ENCODE assay signal across 10 mouse cellular contexts in the genomic region with DNA sequence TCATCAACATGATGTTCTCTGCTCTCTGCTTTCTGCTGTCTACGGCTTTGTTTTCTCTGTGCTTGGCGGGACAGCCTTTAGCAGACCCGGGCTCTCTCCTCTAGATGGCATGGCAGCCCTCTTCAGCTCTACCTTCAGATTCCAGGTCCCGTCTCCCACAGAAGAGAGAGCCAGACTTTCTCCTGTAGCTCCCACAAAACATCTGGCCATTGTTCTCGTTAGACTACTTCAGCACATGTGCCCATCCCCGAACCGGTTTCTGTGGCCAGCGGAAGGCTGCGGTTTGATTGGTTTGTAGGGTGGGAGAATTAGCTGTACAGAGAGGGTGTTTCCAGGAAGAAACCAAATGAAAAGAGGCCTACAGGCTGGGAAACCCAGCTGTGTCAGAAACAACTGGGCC. TPM values are rescaled to one million over a fixed set of nuclear protein-coding genes. Genes with fewer than 3 reads are reported as not detected.
A peak's percentile ranks its signal among the peaks of the same experiment; 100 is the strongest.
DNase-seq lines count a peak whose midpoint lies in the region; ATAC-seq and TF ChIP-seq lines count a peak whose summit lies in the region.
"Had no signal": no experiment of that assay in that cellular context is flagged by ENCODE, and none has a peak within 500 bp of the region (broad histone marks: within the 10 kb centered on the region; RNA-seq: fewer than 3 reads in every experiment).

No protein-coding gene starts in this region.

- H3K9me3 ChIP-seq in midbrain, postnatal 0 days (ENCODE audit: low read length): no peaks in the 10 kb centered on the region
- no peaks in the 10 kb centered on the region for H3K9me3 ChIP-seq in midbrain, embryonic 13.5 days
- H3K9me3 ChIP-seq in limb, embryonic 10.5 days (replicated peaks): no peaks in the 10 kb centered on the region
- H3K9me3 ChIP-seq: liver, embryonic 15.5 days had no signal

- H3K36me3 ChIP-seq in midbrain, postnatal 0 days (ENCODE audit: insufficient read depth, low read length): no peaks in the 10 kb centered on the region
- no peaks in the 10 kb centered on the region for H3K36me3 ChIP-seq in midbrain, embryonic 13.5 days
- H3K36me3 ChIP-seq in limb, embryonic 10.5 days: no peaks in the 10 kb centered on the region
- H3K36me3 ChIP-seq: liver, embryonic 15.5 days had no signal

- intact Hi-C loops in gastrocnemius, adult 2 months (cut with DNase I): loop anchor here (5.0 kb wide), 1 partner anchor 67 kb away; no protein-coding TSS in a partner anchor

- no peak overlapping the region for H3K4me3 ChIP-seq in gastrocnemius, adult 2 months
- no peak overlapping the region for H3K4me3 ChIP-seq in midbrain, postnatal 0 days (ENCODE audit: low read depth, low read length)
- H3K4me3 ChIP-seq in midbrain, embryonic 13.5 days (replicated peaks): no peak overlapping the region
- H3K4me3 ChIP-seq in limb, embryonic 10.5 days: no peak overlapping the region
- H3K4me3 ChIP-seq: liver, embryonic 15.5 days had no signal

- peak; percentile 43 for TF ChIP-seq CTCF in gastrocnemius, adult 2 months (IDR thresholded peaks at IDR 0.05)
- TF ChIP-seq CTCF in midbrain, postnatal 0 days (IDR thresholded peaks at IDR 0.05): peak; percentile 47

- ATAC-seq in midbrain, postnatal 0 days (ENCODE audit: low FRiP score): no peak
- ATAC-seq in midbrain, embryonic 13.5 days: no peak

- H3K27me3 ChIP-seq in midbrain, postnatal 0 days (ENCODE audit: insufficient read depth, low read length): no peaks in the 10 kb centered on the region
- H3K27me3 ChIP-seq in midbrain, embryonic 13.5 days: no peaks in the 10 kb centered on the region
- no peaks in the 10 kb centered on the region for H3K27me3 ChIP-seq in limb, embryonic 10.5 days (ENCODE audit: low read depth, poor library complexity, severe bottlenecking)
- H3K27me3 ChIP-seq: liver, embryonic 15.5 days had no signal

- 0 out of 2 replicates have a peak, but pooled peaks cover 3% of the 10 kb centered on the region for H3K4me1 ChIP-seq in midbrain, postnatal 0 days (ENCODE audit: insufficient read depth, low read length)
- peaks cover 22% of the 10 kb centered on the region for H3K4me1 ChIP-seq in midbrain, embryonic 13.5 days (replicated peaks)
- peaks cover 33% of the 10 kb centered on the region for H3K4me1 ChIP-seq in limb, embryonic 10.5 days

- peak overlapping the region; percentile 56 for H3K27ac ChIP-seq in gastrocnemius, adult 2 months
- no peak overlapping the region for H3K27ac ChIP-seq in midbrain, postnatal 0 days (ENCODE audit: low read depth, low read length)
- H3K27ac ChIP-seq in midbrain, embryonic 13.5 days: no peak overlapping the region
- H3K27ac ChIP-seq in limb, embryonic 10.5 days: peak overlapping the region; percentile 71
- H3K27ac ChIP-seq: liver, embryonic 15.5 days had no signal

- peak; percentile 37 for DNase-seq in gastrocnemius, adult 2 months
- DNase-seq in gastrocnemius, adult 8-10 months (ENCODE audit: low spot score in 2 of 2): no peak
- peak; percentile 44 for DNase-seq in midbrain, postnatal 0 days (ENCODE audit: low spot score)
- no peak for DNase-seq in limb, embryonic 10.5 days (ENCODE audit: low spot score)
- DNase-seq in thymus, postnatal 4 days: peak; percentile 38
- no peak for DNase-seq in left cerebral cortex, adult 18-20 months (ENCODE audit: low spot score in 2 of 2)
- no peak for DNase-seq in yolk sac, embryonic 10.5 days (ENCODE audit: low spot score)
- DNase-seq: kidney, postnatal 14 days had no signal

- H3K4me2 ChIP-seq in midbrain, postnatal 0 days (ENCODE audit: low read depth, low read length, poor library complexity, severe bottlenecking): no peak overlapping the region
- no peak overlapping the region for H3K4me2 ChIP-seq in midbrain, embryonic 13.5 days (replicated peaks)
- H3K4me2 ChIP-seq: liver, embryonic 15.5 days had no signal

- H3K9ac ChIP-seq in midbrain, postnatal 0 days (replicated peaks; ENCODE audit: low read length, poor library complexity, severe bottlenecking): no peak overlapping the region
- H3K9ac ChIP-seq in midbrain, embryonic 13.5 days (replicated peaks): no peak overlapping the region
- H3K9ac ChIP-seq: liver, embryonic 15.5 days had no signal

- 71% methylated on average over 9 of the region's 9 CpGs for WGBS in midbrain, postnatal 0 days
- 81% methylated on average over 9 of the region's 9 CpGs for WGBS in midbrain, embryonic 13.5 days
- 73% methylated on average over 9 of the region's 9 CpGs for WGBS in limb, embryonic 10.5 days

RNA-seq across cellular contexts. Expression of a gene that starts 53.2 kb away (rescaled TPM):
- total RNA-seq in gastrocnemius, adult 2 months (2021): 10 to 100 TPM; 14.8 to 16.8 TPM
- total RNA-seq in gastrocnemius, adult 8-10 months (2022): 10 to 100 TPM; 12.9 to 22.3 (median 16.3) TPM
- 19.5 and 19.8 TPM in 2 replicates for total RNA-seq in midbrain, postnatal 0 days (2014; rRNA removed)
- polyA plus RNA-seq in midbrain, postnatal 0 days (2015; fragmentation: Nextera tagmentation; extraction: Ambion mirVana): 77.3 and 96.7 TPM in 2 replicates
- polyA plus RNA-seq in midbrain, embryonic 13.5 days (2015; fragmentation: Nextera tagmentation; extraction: Ambion mirVana): 84.7 and 85.6 TPM in 2 replicates
- polyA plus RNA-seq in limb, embryonic 10.5 days (2016; fragmentation: Nextera tagmentation; extraction: Ambion mirVana): 38.1 and 56.1 TPM in 2 replicates
- total RNA-seq in left cerebral cortex, adult 18-20 months (2021): 100 to 1,000 TPM; 103 to 115 TPM

Comparison
In these comparisons a context has a peak if more than half of its experiments do, and no peak if none do; other contexts are left out.
1. DNase-seq: peak in gastrocnemius, adult 2 months (single experiment), midbrain, postnatal 0 days (single experiment) and thymus, postnatal 4 days (single experiment); none in gastrocnemius, adult 8-10 months (0 of 2), limb, embryonic 10.5 days (single experiment), left cerebral cortex, adult 18-20 months (0 of 2) and yolk sac, embryonic 10.5 days (single experiment).
2. H3K27ac ChIP-seq: peak in gastrocnemius, adult 2 months (single experiment) and limb, embryonic 10.5 days (single experiment); none in midbrain, postnatal 0 days (single experiment) and midbrain, embryonic 13.5 days (single experiment).